Mouse (Mus musculus) cortical plate, adult 2 months (tissue): ENCODE results near the gene Pde10a. TPM values are rescaled to one million over a fixed set of nuclear protein-coding genes. Genes with fewer than 3 reads are reported as not detected.

Source experiments
- H3K27ac ChIP-seq: fragments of 200-500 bp; 2 replicates; pipeline ENCODE4 v1.5.1; 2012; ENCODE audit warnings: low read length, control low read depth, inconsistent platforms; ENCODE audit not compliant: insufficient read depth
- H3K4me1 ChIP-seq: fragments of 200-500 bp; 2 replicates; pipeline ENCODE4 v1.6.1; 2011; ENCODE audit warnings: low read length; ENCODE audit not compliant: control insufficient read depth, insufficient read depth
- H3K4me3 ChIP-seq: fragments of 200-500 bp; 2 replicates; pipeline ENCODE4 v1.5.1; 2011; ENCODE audit warnings: mild to moderate bottlenecking, low read length, control low read depth; ENCODE audit not compliant: insufficient read depth
- CTCF ChIP-seq: fragments of 200-500 bp; IDR thresholded peaks from 2 replicates; pipeline ENCODE4 v1.5.1; 2011; ENCODE audit warnings: mild to moderate bottlenecking, control low read depth, low read length; ENCODE audit not compliant: insufficient read depth; ENCODE audit errors: extremely low read depth
- POLR2A ChIP-seq: fragments of 200-500 bp; IDR thresholded peaks from 2 replicates; pipeline ENCODE4 v1.6.1; 2011; ENCODE audit warnings: mild to moderate bottlenecking, low read length, control low read depth; ENCODE audit not compliant: insufficient read depth; ENCODE audit errors: extremely low read depth
- polyA plus RNA-seq: library from polyadenylated mRNA; depleted of rRNA; stranded (reverse); fragments of >200 nt; gene quantifications from 2 replicates; pipeline ENCODE4 v1.2.3, GENCODE M21; 2012

Gene Pde10a
- polyA plus RNA-seq, 1 experiment, result 71.9 TPM

- Histone ChIP-seq H3K27ac (no peak overlapping the region), H3K4me3 (no peak overlapping the region), H3K4me1 (peaks cover 7% of the 10 kb centered on the region)
- no peak for TF ChIP-seq POLR2A
- no peak for TF ChIP-seq CTCF
Observed at GRCm38 (mm10) chr17:8858636-8859421, 333.7 kb downstream of the Pde10a start.

GRCm38 (mm10) chr17:8859489-8859888 is 334.3 kb downstream of the Pde10a start:
- peaks cover 7% of the 10 kb centered on the region for H3K4me1 ChIP-seq
- H3K4me3 ChIP-seq, result no peak overlapping the region
- TF ChIP-seq CTCF, result no peak
- TF ChIP-seq POLR2A, result no peak
- H3K27ac ChIP-seq, result no peak overlapping the region

GRCm38 (mm10) chr17:8864638-8865497 is 339.7 kb downstream of the Pde10a start:
- Histone ChIP-seq H3K4me1 (no peaks in the 10 kb centered on the region), H3K4me3 (no peak overlapping the region), H3K27ac (no peak overlapping the region)
- TF ChIP-seq CTCF (no peak), POLR2A (no peak)

DNA sequence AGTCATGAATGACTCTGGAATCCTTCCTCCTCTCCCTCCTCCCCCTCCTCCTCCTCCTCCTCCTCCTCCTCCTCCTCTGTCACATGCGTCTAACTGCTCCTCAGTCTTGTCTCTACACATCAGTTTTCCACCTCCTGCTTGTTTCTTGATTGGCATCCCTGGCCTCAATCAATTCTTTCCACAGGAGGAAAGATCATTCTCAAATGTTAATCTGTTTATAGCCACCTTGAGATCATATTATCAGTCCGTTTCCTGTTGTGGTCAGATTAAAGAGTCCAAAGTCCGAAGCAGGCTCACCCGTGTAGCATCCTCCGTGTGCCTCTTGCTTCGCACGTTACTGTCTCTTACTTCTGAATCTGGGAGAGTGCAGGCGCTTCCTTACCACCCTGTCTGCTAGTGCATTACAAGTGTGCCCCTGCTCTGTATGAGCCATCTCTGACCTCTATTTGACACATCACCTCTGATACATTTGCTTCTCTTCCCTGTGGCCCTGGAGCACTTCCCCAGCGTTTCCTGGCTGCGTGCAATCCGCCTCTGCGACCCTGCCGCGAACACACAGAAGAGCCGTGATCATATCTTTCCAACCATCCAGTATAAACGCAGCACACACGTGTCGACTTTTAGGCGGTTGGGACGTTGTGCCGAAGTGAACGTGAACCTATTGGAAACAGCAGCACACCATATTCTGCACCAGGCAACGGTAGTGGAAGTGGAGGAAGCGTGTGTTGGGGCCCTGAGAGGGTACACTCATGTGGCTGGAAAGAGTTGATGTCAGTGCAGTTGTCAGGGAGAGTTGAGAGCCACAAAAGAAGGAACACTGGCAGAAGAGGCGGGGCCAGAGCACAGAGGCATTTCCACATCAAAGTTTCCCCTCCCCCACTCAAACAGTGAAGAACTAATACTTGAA is 342.4 kb downstream of the Pde10a start:
- TF ChIP-seq POLR2A (no peak), CTCF (no peak)
- Histone ChIP-seq H3K4me1 (0 out of 2 replicates have a peak, but pooled peaks cover 2% of the 10 kb centered on the region), H3K4me3 (no peak overlapping the region), H3K27ac (no peak overlapping the region)

GRCm38 (mm10) chr17:8869287-8869686 is 344.1 kb downstream of the Pde10a start:
- TF ChIP-seq CTCF (no peak), POLR2A (no peak)
- Histone ChIP-seq H3K27ac (no peak overlapping the region), H3K4me1 (0 out of 2 replicates have a peak, but pooled peaks cover 2% of the 10 kb centered on the region), H3K4me3 (no peak overlapping the region)

DNA sequence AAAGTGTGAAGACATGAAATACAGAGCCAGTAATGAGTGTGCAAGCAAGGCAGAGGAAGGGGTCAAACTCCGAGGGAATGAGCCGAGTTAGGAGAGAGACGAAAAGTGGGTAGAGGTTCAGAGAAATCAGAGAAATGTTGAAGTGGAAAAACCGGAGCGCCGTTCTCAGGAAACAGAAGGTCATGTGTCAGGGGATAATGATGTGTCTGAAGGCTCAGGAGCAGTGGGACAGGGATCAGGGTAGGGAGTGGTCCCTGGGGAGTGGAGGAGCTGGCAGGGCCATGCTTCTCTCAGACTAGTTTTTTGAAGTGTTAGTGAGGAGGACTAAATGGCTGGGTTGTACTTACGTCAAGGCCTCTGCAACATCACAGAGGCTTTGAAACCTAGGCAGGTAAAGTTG is 345.7 kb downstream of the Pde10a start:
- H3K4me1 ChIP-seq, result 0 out of 2 replicates have a peak, but pooled peaks cover 2% of the 10 kb centered on the region
- no peak overlapping the region for H3K4me3 ChIP-seq
- no peak overlapping the region for H3K27ac ChIP-seq
- no peak for TF ChIP-seq CTCF
- TF ChIP-seq POLR2A, result no peak

GRCm38 (mm10) chr17:8871396-8871795 is 346.2 kb downstream of the Pde10a start:
- H3K27ac ChIP-seq, result no peak overlapping the region
- no peak for TF ChIP-seq POLR2A
- no peak for TF ChIP-seq CTCF

DNA sequence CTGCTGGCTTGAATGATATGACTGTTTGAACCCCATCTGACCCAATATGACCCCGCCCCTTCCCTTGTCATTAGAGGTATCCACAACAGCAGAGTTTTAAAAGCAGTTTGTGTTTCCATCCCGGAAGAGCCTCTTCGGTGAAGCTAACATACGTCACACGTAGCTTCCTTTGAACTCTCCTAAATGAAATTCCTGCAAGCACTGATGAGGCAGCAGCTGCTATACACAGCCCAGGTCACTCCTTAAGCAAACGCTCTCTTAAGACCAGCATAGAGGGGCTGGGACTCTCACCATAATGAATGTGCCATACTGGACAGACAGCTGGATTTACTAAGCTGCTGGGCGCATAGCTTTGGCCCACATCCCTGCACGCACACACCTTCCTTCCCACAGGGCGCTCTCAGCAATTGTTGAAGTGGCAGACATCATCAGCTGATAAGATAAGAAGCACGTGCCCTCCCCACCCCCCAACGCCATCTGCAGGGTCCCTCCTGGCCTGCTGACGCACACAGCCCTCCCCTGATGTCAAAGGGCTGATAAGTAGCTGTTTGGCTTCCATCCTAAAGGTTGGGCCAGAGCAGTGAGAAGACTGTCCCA is 346.9 kb downstream of the Pde10a start:
- no peak overlapping the region for H3K27ac ChIP-seq
- TF ChIP-seq CTCF (no peak), POLR2A (no peak)
- no peak overlapping the region for H3K4me3 ChIP-seq
- 0 out of 2 replicates have a peak, but pooled peaks cover 2% of the 10 kb centered on the region for H3K4me1 ChIP-seq

More at GRCm38 (mm10) chr17:8871396-8871795, 346.2 kb downstream of the Pde10a start:
- 0 out of 2 replicates have a peak, but pooled peaks cover 2% of the 10 kb centered on the region for H3K4me1 ChIP-seq
- no peak overlapping the region for H3K4me3 ChIP-seq

DNA sequence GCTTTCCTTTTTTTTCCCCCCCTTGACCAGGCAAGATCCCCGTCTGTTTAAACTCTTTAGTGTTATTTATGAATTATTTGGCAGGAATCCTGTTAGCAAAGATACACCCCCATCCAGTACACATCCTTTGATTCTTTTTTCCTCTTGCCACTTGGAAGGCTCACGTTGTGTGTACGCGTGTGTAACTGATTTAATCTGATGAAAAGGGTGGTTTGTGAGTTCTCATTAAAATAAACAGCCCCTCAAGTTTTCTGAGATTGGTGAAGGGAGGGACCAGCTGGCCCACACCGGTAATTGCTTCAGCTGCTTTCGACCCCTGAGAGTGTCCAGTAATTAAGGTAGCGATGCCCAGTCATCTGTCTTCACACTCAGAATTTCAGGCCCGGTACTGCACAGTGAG is 347.4 kb downstream of the Pde10a start:
- H3K27ac ChIP-seq, result no peak overlapping the region

More for the DNA sequence above, 347.4 kb downstream of the Pde10a start:
- Histone ChIP-seq H3K4me1 (0 out of 2 replicates have a peak, but pooled peaks cover 2% of the 10 kb centered on the region), H3K4me3 (no peak overlapping the region)
- TF ChIP-seq POLR2A (no peak), CTCF (no peak)
